Mouse (Mus musculus) T-helper 2 cell (primary cell): ENCODE data around the gene Plekhm2.

Source experiments
- in situ Hi-C: fragments of 300-600 bp; cut with MboI, MseI; formaldehyde crosslinking; loops from one replicate; pipeline ENCODE4 v1.15.1; 2025; ENCODE audit warnings: high pct_unique_total_duplicates

The Plekhm2 gene

DNA sequence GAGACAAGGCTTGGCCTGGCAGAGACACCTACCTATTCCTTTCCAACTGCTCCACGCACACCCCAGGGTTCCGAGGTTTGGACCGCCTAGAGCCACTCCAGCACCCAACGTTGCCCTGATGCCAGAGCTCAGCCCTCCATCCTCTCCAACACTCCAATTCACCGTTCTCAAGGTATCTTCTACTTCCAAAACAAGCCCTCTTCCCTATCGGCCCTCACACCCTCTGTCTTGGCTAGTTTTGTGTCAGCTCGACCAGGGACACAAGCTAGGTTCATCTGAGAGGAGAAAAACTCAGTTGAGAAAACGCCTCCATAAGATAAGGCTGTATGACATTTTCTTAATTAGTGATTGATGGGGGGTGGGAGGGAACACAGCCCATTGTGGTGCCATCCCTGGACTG, at the start of gene Plekhm2:
TSS of gene Plekhm2 (minus strand) at position 101 of the 400 bp plus-strand sequence.
- in situ Hi-C loops = no loop called here

DNA sequence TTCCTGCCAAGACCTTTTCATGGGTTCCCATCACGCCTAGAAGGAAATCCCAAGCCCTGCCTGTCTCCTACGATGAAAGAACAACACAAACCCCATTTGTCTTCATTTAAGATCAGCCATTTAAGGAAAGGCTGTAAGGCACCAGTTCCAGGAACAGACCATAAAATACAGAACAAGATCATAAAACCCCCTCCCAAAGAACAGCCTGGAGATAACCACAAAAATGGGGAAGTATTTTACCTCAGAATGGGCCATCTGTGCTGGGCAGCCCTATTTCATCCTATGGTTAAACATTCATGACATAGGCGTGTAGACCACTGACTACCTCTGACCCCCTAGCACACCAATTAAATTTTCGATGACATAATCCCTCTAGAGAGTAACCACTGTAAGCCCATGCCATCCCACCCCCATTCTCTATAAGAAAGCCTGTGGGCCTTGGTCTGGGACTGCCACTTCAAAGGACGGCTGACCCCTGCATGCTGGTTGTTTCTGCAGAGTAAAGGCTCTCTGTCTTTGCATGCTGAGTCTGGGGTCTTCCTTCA, 49.0 kb upstream of the Plekhm2 start:
- in situ Hi-C loops = no loop called here

DNA sequence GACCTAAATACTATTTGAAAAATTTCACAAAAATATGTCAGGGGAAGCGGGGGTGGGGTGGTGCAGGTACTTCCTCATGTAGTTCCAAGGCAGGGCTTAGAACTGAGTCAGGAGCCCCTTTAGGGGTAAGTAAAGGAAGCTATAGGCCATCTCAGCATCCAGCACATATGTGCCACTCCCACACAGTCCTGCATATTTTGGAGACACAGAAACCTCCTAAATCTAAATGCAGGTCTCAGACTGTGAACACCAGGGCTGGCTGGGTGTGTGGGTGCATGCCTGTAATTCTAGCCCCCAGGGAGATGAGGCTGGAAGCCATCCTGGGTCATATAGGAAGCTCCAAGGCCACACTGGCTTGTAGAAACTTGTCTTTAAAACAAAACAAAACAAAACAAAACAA, 46.6 kb upstream of the Plekhm2 start:
- in situ Hi-C loops = no loop called here

DNA sequence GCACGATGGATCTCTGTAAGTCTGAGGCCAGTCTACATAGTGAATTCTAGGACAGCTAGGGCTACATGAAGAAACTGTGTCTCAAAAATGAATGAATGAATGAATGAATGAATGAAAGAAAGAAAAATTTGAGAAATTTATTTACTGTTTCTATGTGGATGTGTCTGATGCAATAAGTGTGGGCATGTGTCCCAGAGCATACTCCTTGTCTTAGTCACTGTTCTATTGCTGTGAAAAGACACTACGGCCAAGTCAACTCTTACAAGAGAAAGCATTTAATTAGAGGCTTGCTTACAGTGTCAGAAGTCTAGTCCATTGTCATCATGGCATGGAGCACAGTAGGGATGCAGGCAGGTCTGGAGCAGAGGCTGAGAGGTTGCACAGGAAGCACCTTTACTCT, 44.3 kb upstream of the Plekhm2 start:
- in situ Hi-C loops = no loop called here

DNA sequence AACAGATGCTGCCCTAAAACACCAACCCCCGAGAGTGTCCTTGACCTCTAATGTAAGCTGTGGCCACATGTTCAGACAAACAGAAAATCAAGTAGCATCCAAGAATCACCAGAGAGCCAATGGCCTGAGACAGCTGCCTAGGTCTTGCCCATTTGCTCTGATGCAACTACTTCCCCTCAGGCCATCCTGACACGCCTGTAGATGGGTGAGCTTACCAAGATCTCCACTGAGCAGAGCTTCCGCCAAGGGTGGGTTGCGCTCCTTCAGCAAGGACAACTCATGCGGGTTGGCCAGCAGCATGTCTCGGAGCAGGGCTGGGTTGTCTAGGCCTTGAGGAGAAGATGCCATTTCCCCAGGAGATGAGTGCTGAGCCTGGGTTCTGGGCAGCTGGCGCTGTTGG, 43.3 kb upstream of the Plekhm2 start:
- in situ Hi-C loops = no loop called here

DNA sequence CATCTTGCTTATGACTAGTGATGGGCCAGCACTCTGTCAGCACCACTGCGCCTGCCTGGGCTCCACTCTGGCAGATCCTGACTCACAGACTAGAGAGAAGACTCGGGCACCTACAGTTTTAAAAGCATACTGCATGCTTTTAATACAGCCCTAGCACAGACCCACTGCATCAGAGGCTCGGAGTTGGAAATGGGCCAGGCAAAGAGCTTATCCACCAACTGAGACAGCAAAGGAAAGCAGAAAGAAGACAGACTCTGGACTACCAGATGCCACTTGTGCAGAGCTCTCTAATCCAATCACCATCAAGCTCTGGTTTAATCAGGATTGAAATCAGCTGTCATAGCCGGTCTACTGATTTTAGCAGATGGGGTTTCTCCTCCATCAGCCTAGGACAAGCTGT, 40.6 kb upstream of the Plekhm2 start:
- in situ Hi-C loops = no loop called here

DNA sequence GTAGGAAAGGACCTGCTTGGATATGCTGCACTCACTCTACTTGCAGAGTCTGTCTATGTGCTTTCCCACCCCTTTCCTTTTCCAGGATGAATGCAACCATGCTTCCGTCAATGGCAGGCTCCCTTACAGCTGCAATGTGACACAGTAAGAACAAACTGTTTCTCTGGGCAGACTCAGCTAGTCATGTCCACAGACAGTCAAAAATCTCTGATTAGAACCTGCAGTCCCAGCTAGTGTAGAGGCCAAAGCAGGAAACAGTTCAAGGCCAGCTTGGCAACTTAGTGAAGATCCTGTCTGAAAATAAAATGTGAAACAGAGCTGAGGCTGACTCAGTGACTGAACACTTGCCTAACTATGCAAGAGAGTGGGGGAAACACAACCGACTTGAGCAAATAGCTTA, 39.9 kb upstream of the Plekhm2 start:
- in situ Hi-C loops = no loop called here

DNA sequence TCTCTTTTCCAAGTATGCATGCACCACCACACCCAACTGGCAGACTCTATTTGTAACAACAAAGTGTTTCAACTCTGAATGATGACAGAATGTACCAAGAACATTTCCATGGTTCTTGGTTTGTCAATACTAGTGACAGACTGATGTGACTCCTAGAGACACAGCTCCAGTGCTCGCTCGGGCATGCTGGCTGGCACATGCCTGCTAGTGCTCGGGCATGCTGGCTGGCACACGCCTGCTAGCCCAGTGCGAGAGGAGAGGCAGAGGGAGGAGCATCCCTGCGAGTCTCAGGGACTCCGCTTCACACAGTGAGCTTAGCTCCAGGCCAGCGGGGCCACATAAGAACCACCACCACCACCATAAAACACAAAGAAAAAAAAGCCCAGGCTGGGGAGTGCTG, 30.0 kb upstream of the Plekhm2 start:
- in situ Hi-C loops = no loop called here

DNA sequence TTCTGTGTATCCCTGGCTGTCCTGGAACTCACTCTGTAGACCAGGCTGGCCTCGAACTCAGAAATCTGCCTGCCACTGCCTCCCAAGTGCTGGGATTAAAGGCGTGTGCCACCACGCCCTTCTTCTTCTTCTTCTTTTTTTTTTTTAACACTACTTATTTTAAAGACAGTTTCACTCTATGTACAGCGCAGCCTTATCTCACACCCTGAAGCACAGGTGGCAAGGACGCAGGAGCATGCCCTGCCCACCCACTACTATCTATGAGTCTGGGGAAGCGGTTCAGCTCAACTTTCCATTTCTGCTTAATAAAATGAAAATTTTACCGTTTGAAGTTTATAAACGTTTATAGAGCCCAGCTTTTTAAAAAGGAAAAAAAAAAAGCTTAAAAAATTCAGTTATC, 23.8 kb upstream of the Plekhm2 start:
- in situ Hi-C loops = no loop called here

DNA sequence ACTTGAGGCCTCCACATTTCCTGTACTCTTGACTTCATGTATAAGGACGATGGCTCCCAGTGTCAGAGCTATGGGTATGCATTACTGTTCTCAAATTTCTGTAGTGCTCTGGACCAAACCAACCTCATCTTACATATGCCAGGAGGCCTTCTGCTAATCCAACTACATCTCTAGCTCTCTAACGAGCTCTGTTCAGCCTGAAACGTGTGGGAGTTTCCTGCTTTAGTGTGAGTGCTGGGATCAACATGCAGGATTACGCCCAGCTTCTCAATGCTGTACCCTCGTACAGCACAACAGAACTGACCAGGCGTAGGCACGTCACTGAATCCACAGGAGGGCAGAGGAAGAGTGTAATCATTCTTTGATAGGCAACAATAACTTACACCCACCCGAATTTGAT, 21.8 kb upstream of the Plekhm2 start:
- in situ Hi-C loops = no loop called here

DNA sequence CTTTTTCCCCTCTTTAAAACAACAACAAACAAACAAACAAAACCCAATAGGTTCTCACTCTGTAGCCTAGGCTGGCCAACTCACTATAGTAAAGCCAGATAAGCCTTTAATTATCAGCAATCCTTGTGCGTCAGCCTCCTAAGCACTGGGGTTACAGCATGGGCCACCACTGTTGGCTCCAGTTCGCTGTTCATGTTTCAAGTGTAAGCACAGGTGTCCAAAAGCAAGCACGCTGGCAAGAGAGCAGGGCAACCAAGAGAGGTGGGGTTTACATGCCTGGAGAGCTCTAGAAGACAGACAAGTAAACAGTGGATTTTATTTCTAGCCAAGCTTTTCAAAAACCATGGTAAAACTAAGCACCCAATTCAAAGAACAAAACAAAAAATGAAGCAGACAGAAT, 21.4 kb upstream of the Plekhm2 start:
- in situ Hi-C loops = no loop called here

DNA sequence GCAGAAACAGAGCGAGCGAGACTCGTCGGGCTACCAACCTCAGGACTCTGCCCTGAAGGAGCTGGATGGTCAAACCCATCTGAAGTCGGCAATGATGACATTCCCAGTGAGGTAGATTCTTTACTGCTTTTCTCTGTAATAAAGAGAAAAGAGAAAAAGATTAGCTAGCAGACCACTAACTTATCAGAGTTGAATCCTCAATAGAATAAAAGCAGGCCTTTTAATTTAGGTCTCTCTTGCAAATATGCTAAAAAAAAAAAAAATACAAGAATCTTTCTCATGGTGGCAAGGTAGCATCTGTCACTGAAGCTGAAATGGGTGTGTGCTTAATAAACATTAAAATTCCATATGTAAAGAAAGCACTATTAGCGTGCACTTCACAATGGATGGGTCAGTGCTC, 20.8 kb upstream of the Plekhm2 start, which contains the start of gene Rsc1a1:
TSS of gene Rsc1a1 (minus strand) at position 101 of the 400 bp plus-strand sequence.
- in situ Hi-C loops = no loop called here

DNA sequence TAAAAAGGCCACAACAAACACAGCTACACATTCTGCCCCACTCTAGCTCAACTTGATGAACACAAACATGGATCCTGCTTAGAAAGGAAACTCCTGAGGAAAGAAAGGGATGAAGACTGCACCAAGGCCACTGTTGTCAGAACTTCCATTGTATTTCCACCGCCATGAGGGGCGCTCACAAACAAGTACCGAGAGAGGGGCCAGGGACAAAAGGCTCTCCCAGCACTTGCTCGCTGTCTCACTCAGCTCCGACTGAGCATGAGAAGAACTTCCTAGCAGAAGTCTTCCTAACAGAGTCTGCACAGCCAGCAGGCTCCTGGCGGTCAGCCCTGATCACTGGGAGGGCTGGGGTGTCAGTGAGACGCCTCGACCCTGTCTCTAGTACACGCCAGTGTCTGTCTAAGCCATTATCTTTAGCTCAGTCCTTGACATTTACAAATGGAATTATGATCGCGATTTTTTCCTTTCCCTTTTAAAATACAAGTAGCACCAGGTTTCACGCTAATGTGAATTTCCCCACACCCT, 18.1 kb upstream of the Plekhm2 start:
- in situ Hi-C loops = no loop called here

DNA sequence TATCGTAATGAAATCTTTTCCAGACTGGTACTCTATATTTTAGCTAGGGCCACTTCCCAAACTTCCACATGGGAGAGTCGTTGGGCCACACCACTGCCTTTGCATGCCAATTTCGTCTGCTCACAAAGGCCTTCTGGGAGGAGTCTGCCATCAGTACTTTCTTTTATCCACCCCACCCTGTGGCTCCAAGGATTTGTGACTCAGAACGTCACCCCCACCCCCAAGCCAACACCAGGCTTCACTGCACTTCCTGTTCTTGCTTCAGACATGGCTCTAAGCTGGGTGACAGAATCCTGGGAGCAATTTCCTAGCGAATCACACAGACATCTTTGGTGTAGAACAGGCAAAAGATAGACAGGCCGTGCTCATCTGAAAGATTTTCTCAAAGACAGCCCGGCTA, 17.1 kb upstream of the Plekhm2 start:
- in situ Hi-C loops = no loop called here

DNA sequence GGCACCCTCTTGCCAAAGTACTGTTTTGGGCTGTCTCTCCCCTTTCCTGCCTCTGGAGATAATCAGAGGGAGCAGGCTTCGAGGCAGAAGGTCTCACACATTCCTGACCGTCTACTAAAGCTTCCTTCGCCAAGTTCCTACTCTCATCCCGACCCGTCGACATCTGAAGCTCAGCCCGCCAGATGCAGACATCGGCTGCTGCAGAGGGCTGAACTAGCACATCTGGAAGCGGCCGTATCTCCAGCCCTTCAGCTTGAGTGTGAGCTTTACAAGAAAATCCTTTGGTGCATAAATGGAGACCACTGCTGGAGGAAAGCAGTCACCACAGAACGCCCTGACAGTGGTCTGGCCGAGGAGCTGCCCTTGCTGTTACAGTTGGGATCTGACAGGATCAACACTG, 16.2 kb upstream of the Plekhm2 start:
- in situ Hi-C loops = no loop called here

DNA sequence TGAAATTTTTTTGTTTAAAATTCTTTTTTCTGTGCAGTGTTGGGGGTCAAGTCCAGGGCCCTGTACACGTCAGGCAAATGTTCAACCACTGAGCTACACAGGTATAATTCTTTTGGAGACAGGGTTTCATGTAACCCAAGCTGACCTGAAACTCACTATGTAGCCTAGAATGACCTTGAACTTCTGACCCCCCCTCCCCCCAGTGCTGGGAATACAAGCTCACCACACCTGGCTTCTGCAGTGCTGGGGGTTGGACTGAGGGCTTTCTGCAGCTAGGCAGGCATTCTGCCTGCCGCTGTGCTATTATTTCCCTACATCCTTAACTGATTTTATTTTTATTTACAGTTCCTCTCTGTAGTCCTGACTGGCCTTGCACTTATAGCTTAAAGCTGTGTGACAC, 14.3 kb upstream of the Plekhm2 start:
- in situ Hi-C loops = no loop called here

DNA sequence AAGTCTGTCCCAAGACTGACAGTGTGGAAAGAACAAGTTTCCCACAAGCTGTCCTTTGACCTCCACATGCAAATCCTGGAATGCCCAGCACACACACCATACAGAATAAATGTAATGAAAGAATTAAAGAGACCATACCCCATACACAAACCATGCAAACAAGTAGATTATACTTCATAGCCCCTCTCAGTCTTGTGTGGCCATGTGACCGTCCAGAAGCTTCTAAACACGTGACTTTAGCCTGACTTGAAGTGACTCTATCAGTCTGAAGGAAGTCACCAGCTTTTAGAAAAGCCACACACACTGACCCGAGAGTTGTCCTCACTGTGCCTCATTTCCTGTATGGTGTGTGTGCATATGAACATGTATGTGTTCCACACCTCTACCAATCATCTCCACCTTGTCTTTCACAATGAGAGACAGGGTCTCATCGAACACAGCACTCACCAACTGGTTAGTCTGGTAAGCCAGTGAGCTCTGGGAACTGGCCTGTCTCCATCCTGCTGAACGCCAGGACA, 11.8 kb upstream of the Plekhm2 start:
- in situ Hi-C loops = no loop called here

DNA sequence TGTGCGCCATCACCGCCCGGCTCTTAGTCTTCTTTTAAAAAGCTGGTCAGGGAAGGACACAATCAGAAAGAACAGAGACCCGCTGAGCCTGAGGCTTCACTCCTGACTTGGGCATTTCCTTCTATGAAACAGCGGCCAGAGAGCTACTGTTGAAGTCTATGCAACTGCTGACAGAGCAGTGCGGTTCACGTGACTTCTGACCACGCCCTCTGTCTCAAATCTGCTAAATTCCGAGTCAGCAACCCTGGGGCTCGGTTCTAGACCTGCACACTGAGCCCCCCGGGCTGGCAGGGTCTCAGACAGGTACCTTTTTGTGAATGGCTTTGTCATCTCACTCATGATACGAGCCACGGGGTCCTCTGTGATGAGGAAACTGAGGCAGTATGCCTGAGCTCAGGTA, 7.6 kb upstream of the Plekhm2 start:
- in situ Hi-C loops = no loop called here

DNA sequence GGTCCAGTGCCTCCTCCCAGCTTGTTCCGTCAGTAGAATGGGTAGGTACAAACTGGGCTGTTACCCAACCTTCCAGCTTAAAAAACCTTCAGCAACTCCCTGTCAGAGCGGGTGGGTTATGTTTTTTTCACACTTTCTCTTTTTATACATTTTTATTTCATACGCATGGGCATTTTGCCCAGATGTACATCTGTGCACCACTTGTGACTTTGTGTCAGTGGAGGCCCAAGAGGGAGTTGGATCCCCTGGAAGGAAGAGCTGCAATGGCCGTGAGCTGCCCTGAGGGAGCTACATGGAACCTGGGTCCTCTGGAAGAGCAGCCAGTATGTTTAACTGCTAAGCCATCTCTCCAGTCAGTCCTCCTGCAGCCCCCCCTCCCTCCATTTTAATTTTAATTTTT, 6.7 kb upstream of the Plekhm2 start:
- in situ Hi-C loops = no loop called here

DNA sequence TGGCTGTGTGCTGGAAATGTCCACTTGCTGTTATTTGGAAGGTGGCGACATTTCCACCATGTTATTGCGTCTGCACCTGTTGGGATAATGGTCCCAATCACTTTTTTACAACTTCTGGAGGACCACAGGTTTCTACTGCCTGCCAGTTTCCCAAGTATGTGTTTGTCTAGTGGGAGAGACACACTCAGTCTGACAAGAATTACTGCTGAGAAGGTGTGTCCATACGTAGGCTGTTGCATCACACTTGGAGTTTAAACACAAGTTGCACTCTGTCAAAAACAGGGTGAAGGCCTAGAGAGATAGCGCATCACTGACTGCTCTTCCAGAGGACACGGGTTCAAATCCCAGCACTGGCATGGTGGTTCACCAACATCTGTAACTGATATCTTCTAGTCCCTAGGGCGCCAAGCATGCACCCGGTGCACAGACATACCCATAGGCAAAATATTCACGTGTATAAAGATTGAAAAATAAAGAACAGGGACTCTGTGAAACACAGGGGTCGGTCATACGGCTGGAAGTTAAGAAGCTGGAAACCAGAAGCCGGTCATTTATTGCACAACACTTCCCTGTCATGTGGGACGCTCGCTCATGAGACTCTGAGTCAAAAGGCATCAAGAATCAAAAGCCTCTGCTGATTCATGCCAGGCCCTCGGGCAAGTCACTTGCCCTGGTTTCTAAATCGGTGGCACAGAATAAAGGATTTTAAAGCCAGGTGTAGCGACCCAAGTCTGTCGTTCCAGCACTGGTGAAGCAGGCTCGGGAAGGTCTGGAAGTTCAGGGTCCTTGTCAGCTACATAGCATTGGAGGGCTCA, 5.4 kb upstream of the Plekhm2 start:
- in situ Hi-C loops = no loop called here

DNA sequence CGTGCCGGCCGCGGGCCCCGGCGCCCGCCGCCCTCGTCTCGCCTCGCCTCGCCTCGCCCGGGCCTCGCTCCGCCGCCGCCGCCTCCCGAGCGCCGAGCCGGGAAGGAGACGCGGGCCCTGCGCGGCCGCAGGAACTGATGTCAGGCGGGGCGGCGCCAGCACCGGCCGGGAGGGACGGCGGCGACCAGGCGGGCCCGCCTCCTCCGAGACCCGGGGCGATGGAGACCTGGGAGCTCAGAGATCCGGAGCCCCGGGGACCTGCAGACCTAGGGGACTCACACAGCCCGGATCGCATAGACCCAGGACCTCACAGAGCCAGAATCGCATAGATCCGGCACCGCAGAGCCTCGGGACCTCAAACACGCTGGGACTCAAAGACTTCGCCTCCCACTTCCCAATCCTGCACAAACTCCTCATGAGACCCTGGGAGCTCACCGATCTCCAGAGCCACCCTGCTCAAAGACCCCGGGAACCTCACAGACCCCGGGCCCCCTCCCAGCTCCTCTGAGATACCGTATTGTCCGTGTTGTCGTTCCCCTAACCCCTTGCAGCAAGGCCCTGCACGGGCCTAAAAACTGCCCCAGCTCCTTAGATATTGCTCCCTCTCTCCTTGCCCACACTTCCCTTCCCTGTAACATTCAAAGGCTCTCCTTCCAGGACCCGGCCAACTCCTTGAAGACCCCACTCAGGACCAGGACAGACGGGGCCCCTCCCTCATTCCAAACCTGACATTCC, 521 bp downstream of the Plekhm2 start:
- in situ Hi-C loops = no loop called here

DNA sequence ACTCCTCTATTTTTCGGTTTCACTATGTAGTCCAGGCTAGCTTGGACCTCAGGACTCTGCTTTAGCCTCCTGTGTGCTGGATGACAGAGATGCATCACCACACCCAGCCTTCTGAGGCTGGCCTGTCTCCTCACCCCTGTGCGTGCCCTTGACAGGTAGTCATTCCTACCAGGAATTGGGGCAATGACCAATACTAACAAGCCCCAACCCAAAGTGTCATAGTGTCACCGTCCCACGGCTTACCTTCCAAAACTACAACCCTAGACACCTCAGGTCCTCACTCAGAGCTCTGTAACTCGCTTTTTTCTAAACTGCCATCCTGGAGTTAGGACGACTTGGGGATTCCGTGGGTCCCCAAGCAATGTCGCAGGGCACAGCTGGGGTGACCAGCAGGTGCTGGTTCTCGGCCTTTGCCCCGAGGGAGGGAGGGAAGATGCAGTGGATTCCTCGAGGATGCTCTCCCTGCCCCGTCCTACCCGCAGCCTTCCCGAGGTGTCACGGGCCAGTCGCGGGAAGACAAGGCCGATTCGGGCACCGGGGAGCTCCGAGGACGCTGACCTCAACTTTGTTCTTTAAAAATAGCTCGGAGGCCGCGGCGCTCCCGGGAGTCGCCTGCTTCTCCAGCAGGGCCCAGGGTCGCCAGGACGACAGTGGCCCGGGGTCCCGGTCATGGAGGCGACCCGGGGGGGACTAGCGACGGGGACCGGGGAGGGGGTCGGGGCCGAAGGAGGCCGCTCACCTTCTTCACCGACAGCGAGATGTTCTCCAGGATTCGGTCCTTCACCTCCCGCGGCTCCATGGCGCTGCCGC, 1.4 kb downstream of the Plekhm2 start:
- in situ Hi-C loops = no loop called here
